Mouse (Mus musculus): ENCODE data around the gene Kri1.
"Not testable (repeated sequence)": the region's sequence is repeated elsewhere in the genome, so short reads cannot be mapped to it uniquely, and the experiment has no call there.

- TF ChIP-seq CTCF (IDR thresholded peaks at IDR 0.05; ENCODE audit: borderline replicate concordance, insufficient read depth, low read length); POLR2A (IDR thresholded peaks at IDR 0.05; ENCODE audit: low read depth, low read length): not testable (repeated sequence)
Measured at GRCm38 (mm10) chr9:21322917-21323297, 35.1 kb upstream of the Kri1 start.
